Mouse (Mus musculus): ENCODE results near the gene Snrnp70. TPM values are rescaled to one million over a fixed set of nuclear protein-coding genes. Genes with fewer than 3 reads are reported as not detected.
"Not testable (repeated sequence)": the region's sequence is repeated elsewhere in the genome, so short reads cannot be mapped to it uniquely, and the experiment has no call there.

Gene Snrnp70
- polyA plus RNA-seq, 1 experiment from 2014 or later, result 173 TPM

- Histone ChIP-seq H3K4me3 (peak overlapping the region; percentile 66), H3K4me2 (peak overlapping the region; percentile 99), H3K36me3 (no peaks in the 10 kb centered on the region), H3K27me3 (replicated peaks) (peaks cover 79% of the 10 kb centered on the region), H3K9me3 (replicated peaks) (no peaks in the 10 kb centered on the region), H3K27ac (ENCODE audit: poor library complexity, severe bottlenecking) (no peak overlapping the region), H3K4me1 (replicated peaks) (peaks cover 36% of the 10 kb centered on the region), H3K9ac (peak overlapping the region; percentile 74)
- 3% methylated on average over 35 of the region's 35 CpGs for WGBS
- ATAC-seq (ENCODE audit: insufficient number of reproducible peaks, low FRiP score), result no peak
Observed at GRCm38 (mm10) chr7:45365742-45366651, 29.5 kb downstream of the Snrnp70 start.

- no peak for ATAC-seq (ENCODE audit: insufficient number of reproducible peaks, low FRiP score)
Observed at GRCm38 (mm10) chr7:45363983-45364382, 31.6 kb downstream of the Snrnp70 start.

GRCm38 (mm10) chr7:45362801-45363200, 32.7 kb downstream of the Snrnp70 start:
- no peak overlapping the region for H3K4me3 ChIP-seq
- ATAC-seq (ENCODE audit: insufficient number of reproducible peaks, low FRiP score), result no peak
- H3K9me3 ChIP-seq (replicated peaks), result no peaks in the 10 kb centered on the region
- no peaks in the 10 kb centered on the region for H3K36me3 ChIP-seq
- peaks cover 24% of the 10 kb centered on the region for H3K4me1 ChIP-seq (replicated peaks)
- H3K27me3 ChIP-seq (replicated peaks), result peaks cover 82% of the 10 kb centered on the region
- no peak overlapping the region for H3K27ac ChIP-seq (ENCODE audit: poor library complexity, severe bottlenecking)
- no peak overlapping the region for H3K9ac ChIP-seq
- no peak overlapping the region for H3K4me2 ChIP-seq
- WGBS, result 8% methylated on average over 13 of the region's 13 CpGs

More at GRCm38 (mm10) chr7:45363983-45364382, 31.6 kb downstream of the Snrnp70 start:
- Histone ChIP-seq H3K4me1 (replicated peaks) (peaks cover 27% of the 10 kb centered on the region), H3K27ac (ENCODE audit: poor library complexity, severe bottlenecking) (no peak overlapping the region), H3K4me2 (no peak overlapping the region), H3K9me3 (replicated peaks) (no peaks in the 10 kb centered on the region), H3K27me3 (replicated peaks) (peaks cover 87% of the 10 kb centered on the region), H3K4me3 (no peak overlapping the region), H3K36me3 (no peaks in the 10 kb centered on the region), H3K9ac (no peak overlapping the region)
- 58% methylated on average over 2 of the region's 2 CpGs for WGBS

- Histone ChIP-seq H3K27ac (ENCODE audit: poor library complexity, severe bottlenecking) (no peak overlapping the region), H3K4me2 (peak overlapping the region; percentile 77), H3K9ac (peak overlapping the region; percentile 48; the same call in 1 of the 2 replicates), H3K27me3 (replicated peaks) (peaks cover 92% of the 10 kb centered on the region), H3K4me3 (peak overlapping the region; percentile 46), H3K9me3 (replicated peaks) (no peaks in the 10 kb centered on the region), H3K4me1 (replicated peaks) (peaks cover 15% of the 10 kb centered on the region), H3K36me3 (no peaks in the 10 kb centered on the region)
- peak; percentile 73 for ATAC-seq (ENCODE audit: insufficient number of reproducible peaks, low FRiP score)
- under 1% methylated on average over 43 of the region's 43 CpGs for WGBS
Observed at GRCm38 (mm10) chr7:45361243-45361804, 34.2 kb downstream of the Snrnp70 start.

- Histone ChIP-seq H3K36me3 (no peaks in the 10 kb centered on the region), H3K4me2 (no peak overlapping the region), H3K4me3 (no peak overlapping the region), H3K27me3 (replicated peaks) (peaks cover 91% of the 10 kb centered on the region), H3K9me3 (replicated peaks) (no peaks in the 10 kb centered on the region), H3K27ac (ENCODE audit: poor library complexity, severe bottlenecking) (no peak overlapping the region), H3K4me1 (replicated peaks) (peaks cover 8% of the 10 kb centered on the region), H3K9ac (no peak overlapping the region)
- 43% methylated on average over 18 of the region's 18 CpGs for WGBS
- ATAC-seq (ENCODE audit: insufficient number of reproducible peaks, low FRiP score), result no peak
Observed at GRCm38 (mm10) chr7:45360404-45361125, 35.0 kb downstream of the Snrnp70 start.

GRCm38 (mm10) chr7:45359081-45359480, 36.5 kb downstream of the Snrnp70 start:
- H3K36me3 ChIP-seq; H3K4me3 ChIP-seq; H3K9me3 ChIP-seq (replicated peaks); H3K4me1 ChIP-seq (replicated peaks); H3K4me2 ChIP-seq; H3K27ac ChIP-seq (ENCODE audit: poor library complexity, severe bottlenecking); H3K9ac ChIP-seq; ATAC-seq (ENCODE audit: insufficient number of reproducible peaks, low FRiP score): not testable (repeated sequence)
- peaks cover 90% of the 10 kb centered on the region for H3K27me3 ChIP-seq (replicated peaks)
- 48% methylated on average over 11 of the region's 11 CpGs for WGBS

GRCm38 (mm10) chr7:45356087-45356486, 39.5 kb downstream of the Snrnp70 start:
- no peak overlapping the region for H3K9ac ChIP-seq
- WGBS, result 39% methylated on average over 13 of the region's 13 CpGs
- ATAC-seq (ENCODE audit: insufficient number of reproducible peaks, low FRiP score), result no peak

GRCm38 (mm10) chr7:45355318-45356020, 40.1 kb downstream of the Snrnp70 start:
- Histone ChIP-seq H3K4me1 (replicated peaks) (no peaks in the 10 kb centered on the region), H3K27ac (ENCODE audit: poor library complexity, severe bottlenecking) (no peak overlapping the region), H3K9me3 (replicated peaks) (no peaks in the 10 kb centered on the region), H3K27me3 (replicated peaks) (peaks cover 82% of the 10 kb centered on the region), H3K36me3 (no peaks in the 10 kb centered on the region), H3K4me2 (no peak overlapping the region), H3K9ac (no peak overlapping the region), H3K4me3 (no peak overlapping the region)
- 0 out of 2 replicates have a peak, but pooled peaks have one; percentile 33 for ATAC-seq (ENCODE audit: insufficient number of reproducible peaks, low FRiP score)
- WGBS, result 61% methylated on average over 15 of the region's 15 CpGs

More at GRCm38 (mm10) chr7:45356087-45356486, 39.5 kb downstream of the Snrnp70 start:
- Histone ChIP-seq H3K4me1 (replicated peaks) (no peaks in the 10 kb centered on the region), H3K4me2 (no peak overlapping the region), H3K9me3 (replicated peaks) (no peaks in the 10 kb centered on the region), H3K36me3 (no peaks in the 10 kb centered on the region), H3K27ac (ENCODE audit: poor library complexity, severe bottlenecking) (no peak overlapping the region), H3K4me3 (no peak overlapping the region), H3K27me3 (replicated peaks) (peaks cover 82% of the 10 kb centered on the region)

- ATAC-seq (ENCODE audit: insufficient number of reproducible peaks, low FRiP score), result no peak
- no peak overlapping the region for H3K4me2 ChIP-seq
- no peaks in the 10 kb centered on the region for H3K36me3 ChIP-seq
- H3K4me1 ChIP-seq (replicated peaks), result no peaks in the 10 kb centered on the region
- H3K9me3 ChIP-seq (replicated peaks), result no peaks in the 10 kb centered on the region
- WGBS, result 24% methylated on average over 5 of the region's 5 CpGs
- no peak overlapping the region for H3K4me3 ChIP-seq
- no peak overlapping the region for H3K27ac ChIP-seq (ENCODE audit: poor library complexity, severe bottlenecking)
- peaks cover 70% of the 10 kb centered on the region for H3K27me3 ChIP-seq (replicated peaks)
- no peak overlapping the region for H3K9ac ChIP-seq
Observed at GRCm38 (mm10) chr7:45353041-45353440, 42.5 kb downstream of the Snrnp70 start.

- WGBS, result 62% methylated on average over 13 of the region's 13 CpGs
- ATAC-seq (ENCODE audit: insufficient number of reproducible peaks, low FRiP score), result no peak
- H3K27ac ChIP-seq (ENCODE audit: poor library complexity, severe bottlenecking), result no peak overlapping the region
- no peak overlapping the region for H3K4me3 ChIP-seq
- H3K9ac ChIP-seq, result no peak overlapping the region
- no peaks in the 10 kb centered on the region for H3K4me1 ChIP-seq (replicated peaks)
- H3K4me2 ChIP-seq, result no peak overlapping the region
- peaks cover 37% of the 10 kb centered on the region for H3K27me3 ChIP-seq (replicated peaks)
- no peaks in the 10 kb centered on the region for H3K9me3 ChIP-seq (replicated peaks)
- H3K36me3 ChIP-seq, result no peaks in the 10 kb centered on the region
Observed at GRCm38 (mm10) chr7:45346905-45347304, 48.6 kb downstream of the Snrnp70 start.

Measured in heart, embryonic 12.5 days (tissue).